Mouse (Mus musculus): ENCODE data around the gene Itga3.

- TF ChIP-seq CTCF (IDR thresholded peaks at IDR 0.05; ENCODE audit: borderline replicate concordance, control insufficient read depth, extremely low read depth, insufficient read depth, low read length, poor library complexity) (no peak), POLR2A (IDR thresholded peaks at IDR 0.05; ENCODE audit: control insufficient read depth, extremely low read depth, insufficient read depth, low read length, poor library complexity) (no peak)
Measured at GRCm38 (mm10) chr11:95004136-95004936, 72.3 kb downstream of the Itga3 start.

All from thymus, adult 2 months (tissue).